Mouse (Mus musculus): ENCODE measurements around the gene Scn8a.

Scn8a gene

DNA sequence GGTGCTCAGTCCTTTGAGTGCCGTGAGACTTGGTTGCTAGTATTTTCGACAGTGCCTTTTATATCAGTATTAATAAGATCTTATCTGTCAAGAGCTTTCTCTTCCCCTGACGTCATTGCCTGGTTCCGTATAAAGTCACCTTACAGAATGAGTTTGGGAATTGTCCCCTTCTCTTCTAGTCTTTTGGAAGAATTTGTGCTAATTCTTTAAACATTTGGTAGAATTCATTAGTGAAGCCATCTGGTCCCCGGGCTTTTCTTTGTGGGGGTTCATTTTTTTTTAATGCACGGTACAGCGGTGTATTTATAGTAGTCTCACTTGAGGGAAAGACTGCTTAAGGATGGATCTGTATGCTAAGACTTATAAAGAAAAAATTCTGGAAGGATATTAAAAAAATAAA, 84.3 kb downstream of the Scn8a start:
- no peak for DNase-seq (ENCODE audit: low read depth, low spot score)

DNA sequence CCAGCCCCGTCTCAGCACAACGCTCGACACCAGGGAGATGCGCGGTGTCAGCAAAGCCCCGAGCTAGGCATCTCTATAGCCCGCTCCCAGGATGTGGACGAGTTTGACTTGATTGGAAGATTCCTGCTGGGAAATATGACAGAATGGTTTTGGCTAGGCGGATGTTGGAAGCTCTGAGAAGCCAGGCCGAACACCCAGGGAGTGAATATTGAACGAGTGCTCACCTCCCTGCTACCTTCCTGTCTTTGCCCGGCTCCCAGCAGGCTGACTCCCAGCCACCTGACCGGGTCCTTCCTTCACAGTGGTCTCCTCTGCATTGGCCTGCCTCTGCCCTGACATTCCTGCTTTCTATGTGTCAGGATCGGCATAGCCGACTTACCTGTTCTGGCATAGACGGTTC, 85.1 kb downstream of the Scn8a start:
- DNase-seq (ENCODE audit: low read depth, low spot score), result no peak

GRCm38 (mm10) chr15:100960958-100961357, 91.3 kb downstream of the Scn8a start:
- DNase-seq (ENCODE audit: low read depth, low spot score), result no peak

DNA sequence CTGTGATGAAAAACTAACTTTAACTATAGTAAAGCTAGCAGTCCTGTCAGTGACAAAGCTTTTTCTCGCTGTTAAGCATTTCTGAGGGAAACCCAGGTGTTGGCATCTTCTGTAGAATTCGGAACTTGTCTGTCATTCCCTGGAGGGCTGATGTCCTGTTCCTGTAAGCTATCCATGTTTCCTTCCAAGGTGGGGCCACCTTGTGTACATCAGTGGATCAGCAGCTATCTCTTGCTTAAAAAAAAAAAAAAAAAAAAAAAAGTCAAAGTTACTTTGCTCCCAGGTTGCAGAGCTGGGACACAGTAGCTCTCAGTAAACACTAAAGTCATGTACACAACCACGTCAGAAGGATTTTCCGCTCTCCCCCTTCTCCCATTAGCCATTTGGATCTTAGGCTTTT, 91.9 kb downstream of the Scn8a start:
- no peak for DNase-seq (ENCODE audit: low read depth, low spot score)

DNA sequence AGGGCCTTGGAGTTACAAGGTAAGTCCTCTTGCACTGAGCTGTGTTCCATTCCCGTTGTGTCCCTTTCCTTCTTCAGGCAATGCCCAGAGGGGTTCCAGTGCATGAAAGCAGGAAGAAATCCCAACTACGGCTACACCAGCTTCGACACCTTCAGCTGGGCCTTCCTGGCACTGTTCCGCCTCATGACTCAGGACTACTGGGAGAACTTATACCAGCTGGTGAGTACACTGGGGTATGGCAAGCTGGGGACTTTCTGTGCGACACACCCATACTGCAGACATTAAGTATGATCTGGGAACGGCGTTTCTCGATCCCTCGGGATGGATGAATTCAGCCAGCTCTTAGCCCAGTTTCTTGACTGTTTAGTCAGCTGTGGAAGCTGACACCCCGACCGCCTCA, 101.8 kb downstream of the Scn8a start:
- DNase-seq (ENCODE audit: low read depth, low spot score), result no peak

- DNase-seq (ENCODE audit: low read depth, low spot score), result no peak
Measured at GRCm38 (mm10) chr15:100972795-100973194, 103.1 kb downstream of the Scn8a start.

DNA sequence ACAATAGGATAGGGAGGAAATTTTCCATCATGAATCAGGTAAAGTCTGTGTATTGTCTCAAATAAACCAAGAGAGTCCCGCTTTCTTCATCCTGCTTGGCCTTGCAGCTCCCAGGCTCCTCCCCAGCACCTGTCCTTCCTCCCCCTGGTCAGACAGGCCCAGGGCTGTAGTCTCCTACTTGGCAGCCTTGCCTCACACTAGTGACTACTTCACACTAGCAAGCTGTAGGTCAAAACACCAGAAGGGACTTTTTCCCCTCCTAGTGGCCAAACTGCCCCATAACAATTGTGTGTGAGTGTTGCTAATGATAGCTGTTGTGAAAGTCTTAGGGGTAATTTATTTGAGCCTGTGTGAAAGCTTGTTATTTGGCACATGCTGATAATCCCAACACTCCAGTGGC, 105.0 kb downstream of the Scn8a start:
- no peak for DNase-seq (ENCODE audit: low read depth, low spot score)

GRCm38 (mm10) chr15:100983427-100984153, 113.9 kb downstream of the Scn8a start:
- peak; percentile 49 for DNase-seq (ENCODE audit: low read depth, low spot score)

DNA sequence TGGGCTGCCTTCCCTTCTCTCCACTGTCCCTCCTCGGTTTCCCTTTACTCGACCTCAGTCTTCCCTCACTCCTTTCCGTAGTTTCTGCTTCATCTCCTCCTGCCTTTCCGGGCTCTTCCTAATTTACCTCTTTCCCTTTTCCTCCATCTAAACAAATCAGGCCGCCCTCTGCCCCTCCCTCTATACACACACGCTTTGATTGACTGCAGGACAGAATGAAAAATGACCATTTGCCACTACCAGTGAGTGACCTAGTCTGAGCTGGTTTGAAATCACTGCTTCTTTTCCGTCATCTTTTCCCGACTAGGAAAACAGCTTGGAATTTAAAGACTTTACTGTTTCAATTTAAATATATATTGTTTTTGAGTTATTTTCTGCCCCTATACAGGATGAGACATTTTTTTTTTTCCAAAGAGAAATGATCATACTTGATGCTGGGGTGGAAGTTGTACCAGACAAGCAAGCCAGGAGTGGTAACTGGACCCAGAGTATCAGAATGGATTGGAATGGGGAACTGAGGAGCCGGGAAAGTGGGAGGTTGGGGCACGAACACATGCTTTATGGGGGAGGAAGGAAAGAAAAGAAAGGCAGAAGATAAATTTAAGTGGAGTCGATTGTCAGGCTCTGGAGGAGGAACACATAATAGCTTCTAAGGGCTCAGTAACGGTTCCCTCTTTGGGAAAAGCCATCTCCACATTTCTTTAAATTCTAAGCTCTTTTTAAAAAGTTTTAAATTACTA, 114.7 kb downstream of the Scn8a start:
- DNase-seq (ENCODE audit: low read depth, low spot score), result no peak

DNA sequence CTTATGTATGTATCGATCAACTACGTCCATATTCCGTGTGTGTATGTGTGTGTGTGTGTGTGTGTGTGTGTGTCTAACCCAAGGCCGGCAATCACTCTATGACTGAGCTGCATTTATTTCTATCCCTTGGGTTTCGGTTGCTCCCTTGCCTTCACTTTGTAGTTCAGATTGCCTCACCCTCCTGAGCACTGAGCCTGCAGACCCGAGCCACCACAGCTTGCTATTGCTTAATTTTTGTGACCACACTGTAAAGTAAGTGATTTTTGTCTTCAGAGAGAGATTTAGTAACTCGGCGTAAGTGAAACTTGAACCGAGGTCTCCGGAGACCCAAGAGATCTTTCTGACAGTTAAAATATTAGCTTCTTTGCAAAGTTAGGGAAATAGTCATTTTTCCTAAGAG, 116.8 kb downstream of the Scn8a start:
- no peak for DNase-seq (ENCODE audit: low read depth, low spot score)

DNA sequence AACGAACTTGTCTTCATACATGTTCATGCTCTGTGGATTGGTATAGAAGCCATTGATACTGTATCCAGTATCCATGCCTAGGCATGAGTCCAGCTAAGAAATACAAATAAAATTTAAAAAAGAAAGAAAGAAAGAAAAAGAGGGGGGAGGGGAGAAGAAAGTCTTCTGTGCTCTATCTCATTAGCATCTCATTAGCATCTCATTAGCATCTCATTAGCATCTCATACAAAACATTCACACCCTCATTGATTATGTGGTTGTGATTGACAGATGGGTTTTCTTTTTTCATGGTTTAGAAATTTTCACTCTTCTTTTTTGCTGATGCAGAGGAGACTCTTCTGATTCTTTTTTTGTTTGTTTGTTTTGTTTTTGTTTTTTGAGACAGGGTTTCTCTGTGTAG, 117.4 kb downstream of the Scn8a start:
- DNase-seq (ENCODE audit: low read depth, low spot score), result no peak

DNA sequence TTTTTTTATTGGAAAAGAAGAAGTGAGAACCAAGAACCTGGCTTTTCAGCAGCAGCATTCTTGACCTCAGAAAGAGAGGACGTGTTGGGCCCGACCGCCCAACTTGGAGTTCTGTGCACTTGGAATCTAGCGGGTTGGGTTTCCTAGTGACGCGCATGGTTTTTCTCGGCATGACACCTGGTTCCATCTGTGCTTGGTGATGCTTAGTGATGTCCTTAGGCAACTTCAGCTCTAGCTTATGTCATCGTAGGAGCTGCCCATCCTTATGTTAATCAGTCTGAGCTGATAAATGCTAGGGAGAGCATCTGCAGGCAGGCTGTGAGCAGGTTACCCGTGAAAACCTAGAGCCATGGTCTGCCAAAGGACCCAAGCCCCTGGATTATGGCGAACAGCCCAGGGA, 120.6 kb downstream of the Scn8a start:
- no peak for DNase-seq (ENCODE audit: low read depth, low spot score)

DNA sequence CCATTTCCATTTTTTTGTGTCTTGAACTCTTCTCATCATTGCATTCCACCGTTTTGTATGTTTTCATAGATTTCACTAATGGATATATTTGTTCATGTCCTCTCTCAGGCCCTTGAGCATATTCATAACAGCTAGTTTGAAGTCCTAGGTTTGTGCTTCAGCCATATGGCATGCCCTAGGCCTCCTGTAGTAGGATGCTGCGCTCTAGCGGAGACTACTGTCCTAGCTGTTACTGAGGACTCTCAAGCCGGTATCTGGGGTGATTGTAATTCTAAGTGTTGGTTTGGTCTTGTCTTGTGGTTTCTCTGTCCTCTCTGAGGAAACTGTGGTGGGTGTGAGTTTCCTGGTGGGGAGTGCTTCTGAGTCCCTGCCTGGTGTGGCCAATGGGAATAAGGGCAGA, 127.4 kb downstream of the Scn8a start:
- no peak for DNase-seq (ENCODE audit: low read depth, low spot score)

GRCm38 (mm10) chr15:101001685-101002084, 132.0 kb downstream of the Scn8a start:
- no peak for DNase-seq (ENCODE audit: low read depth, low spot score)

- DNase-seq (ENCODE audit: low read depth, low spot score), result no peak
Measured at GRCm38 (mm10) chr15:101002466-101002865, 132.8 kb downstream of the Scn8a start.

GRCm38 (mm10) chr15:101004538-101004937, 134.9 kb downstream of the Scn8a start:
- DNase-seq (ENCODE audit: low read depth, low spot score), result no peak

- no peak for DNase-seq (ENCODE audit: low read depth, low spot score)
Measured at GRCm38 (mm10) chr15:101005717-101006116, 136.1 kb downstream of the Scn8a start.

- peak; percentile 49 for DNase-seq (ENCODE audit: low read depth, low spot score)
Measured at GRCm38 (mm10) chr15:101006251-101007040, 136.8 kb downstream of the Scn8a start.

DNA sequence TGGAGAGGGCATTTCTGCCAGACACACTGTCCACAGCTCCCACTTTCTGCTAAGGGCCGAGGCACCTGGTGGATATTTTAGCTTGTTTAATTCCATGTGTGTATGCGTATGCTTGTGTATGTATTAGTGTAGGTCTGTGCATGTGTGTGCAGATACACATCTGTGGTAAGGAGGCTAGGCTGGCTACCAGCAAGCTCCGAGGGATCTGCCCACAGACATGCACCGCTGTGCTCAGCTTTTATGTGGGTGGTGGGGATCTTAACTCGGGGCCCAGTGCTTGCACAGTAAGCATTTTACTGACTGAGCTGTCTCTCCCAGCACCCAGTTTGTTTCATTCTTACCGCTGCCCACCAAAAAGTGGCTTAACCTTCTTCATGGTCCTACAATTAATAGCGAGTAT, 137.6 kb downstream of the Scn8a start:
- DNase-seq (ENCODE audit: low read depth, low spot score), result no peak

- DNase-seq (ENCODE audit: low read depth, low spot score), result no peak
Measured at GRCm38 (mm10) chr15:101008386-101009010, 138.8 kb downstream of the Scn8a start.

DNA sequence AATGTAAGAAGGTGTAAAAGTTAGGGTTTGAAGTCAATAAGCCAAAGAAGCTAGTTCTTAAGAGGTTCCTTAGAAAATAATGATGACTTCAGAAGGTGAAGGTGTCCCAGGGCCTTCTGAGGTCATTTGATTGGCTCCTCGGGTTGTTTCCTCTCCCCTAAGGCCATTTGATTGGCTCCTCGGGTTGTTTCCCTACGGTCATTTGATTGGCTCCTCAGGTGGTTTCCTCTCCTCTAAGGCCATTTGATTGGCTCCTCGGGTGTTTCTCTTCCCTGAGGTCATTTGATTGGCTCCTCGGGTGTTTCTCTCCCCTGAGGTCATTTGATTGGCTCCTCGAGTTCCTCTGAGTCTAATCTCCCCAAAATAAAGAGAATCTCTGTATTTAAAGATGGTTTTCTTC, 141.7 kb downstream of the Scn8a start:
- no peak for DNase-seq (ENCODE audit: low read depth, low spot score)

- DNase-seq (ENCODE audit: low read depth, low spot score), result no peak
Measured at GRCm38 (mm10) chr15:101028960-101029359, 159.3 kb downstream of the Scn8a start.
